Mouse (Mus musculus) bone marrow, adult 2 months (tissue): ENCODE results near the gene Pla2g1b. TPM values are rescaled to one million over a fixed set of nuclear protein-coding genes. Genes with fewer than 3 reads are reported as not detected.

Experiments
- H3K27ac ChIP-seq: fragments of 200-500 bp; 2 replicates; pipeline ENCODE4 v1.5.1; 2012; ENCODE audit warnings: low read depth, mild to moderate bottlenecking, control low read depth, inconsistent platforms, low read length; ENCODE audit not compliant: control insufficient read depth, poor library complexity, insufficient read depth
- H3K4me1 ChIP-seq: fragments of 200-500 bp; 2 replicates; pipeline ENCODE4 v1.6.1; 2011; ENCODE audit warnings: low read length; ENCODE audit not compliant: control insufficient read depth, insufficient read depth
- H3K4me3 ChIP-seq: fragments of 200-500 bp; replicated peaks from 2 replicates; pipeline ENCODE3; 2011; ENCODE audit warnings: mild to moderate bottlenecking, low read depth, low read length, control low read depth; ENCODE audit not compliant: control insufficient read depth
- CTCF ChIP-seq: fragments of 200-500 bp; IDR thresholded peaks from 2 replicates; pipeline ENCODE4 v1.5.1; 2011; ENCODE audit warnings: low read length, control low read depth; ENCODE audit not compliant: control insufficient read depth, insufficient read depth
- POLR2A ChIP-seq: fragments of 200-500 bp; IDR thresholded peaks from 2 replicates; pipeline ENCODE4 v1.6.1; 2011; ENCODE audit warnings: low read depth, mild to moderate bottlenecking, control low read depth, low read length, borderline replicate concordance; ENCODE audit not compliant: control insufficient read depth
- WGBS: fragments of 180-500 bp; shearing (Covaris S2); methylation state at CpG from one replicate; pipeline ENCODE4 v1.1.7; 2018; 5-methylcytosine and 5-hydroxymethylcytosine counted together
- polyA plus RNA-seq: library from polyadenylated mRNA; stranded (reverse); fragments of >200 nt; gene quantifications from 2 replicates; pipeline ENCODE4 v1.2.4, GENCODE M21; 2011; ENCODE audit warnings: low replicate concordance; ENCODE audit not compliant: missing spikeins, insufficient read depth, insufficient read length

The Pla2g1b gene
- polyA plus RNA-seq, 1 experiment, result 10.3 TPM

- no peak overlapping the region for H3K27ac ChIP-seq
- 66% methylated on average over 4 of the region's 4 CpGs for WGBS
Measured at GRCm38 (mm10) chr5:115486726-115487125, 20.7 kb downstream of the Pla2g1b start.

DNA sequence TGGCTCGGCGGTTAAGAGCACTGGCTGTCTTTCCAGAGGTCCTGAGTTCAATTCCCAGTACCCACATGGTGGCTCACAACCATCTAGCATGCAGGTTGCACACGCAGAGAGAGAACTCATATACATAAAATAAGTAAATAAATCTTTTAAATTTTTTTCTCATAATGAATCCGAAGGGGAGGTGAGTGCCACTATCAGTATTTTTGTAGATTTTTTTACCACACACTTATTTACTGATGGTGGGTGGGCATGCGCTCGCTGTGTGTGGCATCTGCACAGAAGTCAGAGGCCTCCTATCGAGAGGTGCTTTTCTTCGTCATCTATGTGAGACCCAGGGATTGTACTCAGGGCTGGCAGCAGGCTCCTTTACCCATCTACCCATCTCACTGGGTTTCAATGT is 21.3 kb downstream of the Pla2g1b start:
- TF ChIP-seq POLR2A (no peak), CTCF (no peak)
- Histone ChIP-seq H3K27ac (no peak overlapping the region), H3K4me3 (no peak overlapping the region), H3K4me1 (peaks cover 2% of the 10 kb centered on the region)
- WGBS, result 88% methylated on average over 8 of the region's 8 CpGs

More at GRCm38 (mm10) chr5:115486726-115487125, 20.7 kb downstream of the Pla2g1b start:
- Histone ChIP-seq H3K4me3 (no peak overlapping the region), H3K4me1 (peaks cover 2% of the 10 kb centered on the region)
- no peak for TF ChIP-seq POLR2A
- TF ChIP-seq CTCF, result no peak

DNA sequence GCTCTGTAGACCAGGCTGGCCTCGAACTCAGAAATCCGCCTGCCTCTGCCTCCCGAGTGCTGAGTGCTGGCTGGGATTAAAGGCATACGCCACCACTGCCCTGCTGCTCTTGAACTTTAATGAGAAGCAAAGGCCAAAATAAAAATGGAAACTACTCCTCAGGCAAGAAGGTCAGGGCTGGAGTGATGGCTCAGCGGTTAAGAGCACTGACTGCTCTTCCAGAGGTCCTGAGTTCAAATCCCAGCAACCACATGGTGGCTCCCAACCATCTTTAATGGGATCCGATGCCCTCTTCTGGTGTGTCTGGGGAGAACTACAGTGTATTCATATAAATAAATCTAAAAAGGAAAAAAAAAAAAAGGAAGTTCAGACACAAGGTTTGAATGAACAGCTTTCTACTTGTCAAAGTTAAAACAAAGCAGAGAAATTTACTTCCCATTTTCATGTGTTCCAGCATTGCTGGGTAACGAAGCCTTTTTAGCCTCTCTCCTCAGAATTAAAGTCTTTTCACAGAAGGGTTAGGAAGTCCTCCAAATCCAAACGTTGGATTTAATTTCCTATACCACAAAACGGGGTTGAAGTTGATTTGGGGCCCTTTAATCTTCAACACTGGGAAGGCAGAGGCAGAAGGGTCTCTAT is 22.0 kb downstream of the Pla2g1b start:
- 44% methylated on average over 9 of the region's 9 CpGs for WGBS
- Histone ChIP-seq H3K4me1 (peaks cover 2% of the 10 kb centered on the region), H3K4me3 (no peak overlapping the region)

GRCm38 (mm10) chr5:115488841-115489698 is 23.0 kb downstream of the Pla2g1b start:
- under 1% methylated on average over 39 of the region's 39 CpGs for WGBS
- H3K4me1 ChIP-seq, result peaks cover 2% of the 10 kb centered on the region
- TF ChIP-seq CTCF (no peak), POLR2A (peak; percentile 50; the same call in 1 of the 2 replicates)
- H3K4me3 ChIP-seq, result peak overlapping the region; percentile 33
- H3K27ac ChIP-seq, result peak overlapping the region; percentile 98

More for the DNA sequence above, 22.0 kb downstream of the Pla2g1b start:
- H3K27ac ChIP-seq, result peak overlapping the region; percentile 77; the same call in 1 of the 2 replicates
- no peak for TF ChIP-seq CTCF
- no peak for TF ChIP-seq POLR2A

DNA sequence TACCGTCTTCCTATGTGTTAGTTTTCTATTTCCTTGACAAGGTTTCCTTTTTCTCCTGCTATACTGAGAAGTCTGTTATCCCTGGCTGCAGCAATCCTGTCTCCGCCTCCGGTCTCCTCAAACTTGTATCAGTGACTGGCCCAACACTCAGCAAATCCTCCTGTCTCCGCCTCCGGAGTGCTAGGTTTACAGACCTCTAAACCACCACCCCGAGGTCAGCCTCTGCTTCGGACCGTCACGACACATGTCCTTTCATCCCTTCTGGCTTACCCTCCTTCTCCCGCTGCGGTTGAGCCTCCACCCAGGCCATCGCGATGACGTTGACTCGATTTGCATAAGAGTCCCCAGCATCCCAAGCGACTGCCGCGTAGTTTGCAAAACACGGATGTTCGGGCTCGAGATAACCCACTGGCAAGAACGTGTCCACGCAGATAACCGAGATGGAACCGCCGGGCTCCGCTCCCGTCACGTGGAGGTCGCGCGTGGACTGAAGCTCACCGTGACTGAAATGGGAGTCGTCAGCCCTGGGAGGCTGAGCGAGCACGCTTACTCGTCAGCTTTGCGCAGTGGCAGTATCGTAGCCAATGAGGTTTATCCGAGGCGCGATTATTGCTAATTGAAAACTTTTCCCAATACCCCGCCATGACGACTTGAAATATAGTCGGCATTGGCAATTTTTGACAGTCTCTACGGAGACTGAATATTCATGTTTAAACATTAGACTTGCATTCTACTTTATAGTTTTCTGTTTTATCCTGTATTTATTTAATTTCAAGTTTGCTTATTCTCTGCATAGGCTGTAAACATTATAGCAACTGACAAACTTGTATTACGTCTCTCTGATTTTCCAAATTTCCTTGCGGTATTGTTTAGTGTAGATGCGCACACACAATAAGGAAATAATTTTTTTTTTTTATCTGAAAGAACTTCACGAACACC is 23.9 kb downstream of the Pla2g1b start:
- WGBS, result under 1% methylated on average over 50 of the region's 50 CpGs
- H3K4me1 ChIP-seq, result peaks cover 2% of the 10 kb centered on the region
- peak; percentile 9; the same call in 1 of the 2 replicates for TF ChIP-seq CTCF
- peak; percentile 96 for TF ChIP-seq POLR2A

GRCm38 (mm10) chr5:115490638-115491000 is 24.6 kb downstream of the Pla2g1b start:
- no peak overlapping the region for H3K27ac ChIP-seq
- TF ChIP-seq POLR2A (no peak), CTCF (no peak)
- WGBS, result 12% methylated on average over 8 of the region's 8 CpGs
- peaks cover 2% of the 10 kb centered on the region for H3K4me1 ChIP-seq
- no peak overlapping the region for H3K4me3 ChIP-seq

More for the DNA sequence above, 23.9 kb downstream of the Pla2g1b start:
- Histone ChIP-seq H3K27ac (peak overlapping the region; percentile 98), H3K4me3 (peak overlapping the region; percentile 56)

- Histone ChIP-seq H3K4me3 (no peak overlapping the region), H3K27ac (no peak overlapping the region), H3K4me1 (peaks cover 2% of the 10 kb centered on the region)
- 36% methylated on average over 5 of the region's 5 CpGs for WGBS
- no peak for TF ChIP-seq POLR2A
- TF ChIP-seq CTCF, result no peak
Measured at GRCm38 (mm10) chr5:115491076-115491475, 25.0 kb downstream of the Pla2g1b start.
